Mouse (Mus musculus) kidney, adult 2 months (tissue): ENCODE results near the gene Cdc14a.

Experiments used
- CTCF ChIP-seq: fragments of 200-500 bp; conservative IDR thresholded peaks from 2 replicates; pipeline ENCODE4 v1.5.1; 2011; ENCODE audit warnings: low read depth, mild to moderate bottlenecking, control low read depth, low read length, moderate library complexity, mixed read lengths; ENCODE audit not compliant: insufficient read depth, insufficient read length
- POLR2A ChIP-seq: fragments of 200-500 bp; IDR thresholded peaks from one replicate; pipeline ENCODE4 v1.6.1; 2011; ENCODE audit warnings: low read depth, low read length, control low read depth

GRCm38 (mm10) chr3:116424160-116424972 lies 534 bp upstream of the Cdc14a start:
- TF ChIP-seq CTCF (no peak), POLR2A (no peak)
